Mouse (Mus musculus) myocyte (in vitro differentiated cells): ENCODE data around the gene Gtf3c1.

ENCODE experiments used
- CEBPB ChIP-seq: IDR thresholded peaks from 2 replicates; pipeline ENCODE4 v1.6.1; 2011; ENCODE audit warnings: mild to moderate bottlenecking, moderate library complexity; ENCODE audit not compliant: poor library complexity, insufficient read depth, severe bottlenecking
- E2F4 ChIP-seq: IDR thresholded peaks from one replicate; pipeline ENCODE4 v1.6.1; 2011; ENCODE audit warnings: mild to moderate bottlenecking, control low read depth, moderate library complexity; ENCODE audit not compliant: insufficient read depth
- MAX ChIP-seq: IDR thresholded peaks from one replicate; pipeline ENCODE4 v1.6.1; 2011; ENCODE audit warnings: low read depth, mild to moderate bottlenecking, control low read depth
- MYOD1 ChIP-seq, 3 experiments: IDR thresholded peaks; one replicate each; pipeline ENCODE4 v1.6.1; 2011; ENCODE audit warnings: control low read depth in 2 of 3, low read depth in 2 of 3, mild to moderate bottlenecking in 2 of 3, moderate library complexity in 1 of 3; ENCODE audit not compliant: insufficient read length in 2 of 3, control insufficient read depth in 1 of 3
- MYOG ChIP-seq, 3 experiments: IDR thresholded peaks; one replicate each; pipeline ENCODE4 v1.6.1; 2011; ENCODE audit warnings: control low read depth in 2 of 3, low read depth in 2 of 3, mild to moderate bottlenecking in 2 of 3; ENCODE audit not compliant: insufficient read length in 2 of 3, control insufficient read depth in 1 of 3, insufficient read depth in 1 of 3
- POLR2A ChIP-seq: IDR thresholded peaks from one replicate; pipeline ENCODE4 v1.6.1; 2011; ENCODE audit warnings: low read depth, mild to moderate bottlenecking, control low read depth, moderate library complexity; ENCODE audit not compliant: insufficient read length
- POLR2AphosphoS2 ChIP-seq: IDR thresholded peaks from one replicate; pipeline ENCODE4 v1.6.1; 2011; ENCODE audit warnings: low read depth, control low read depth; ENCODE audit not compliant: insufficient read length
- SRF ChIP-seq: IDR thresholded peaks from one replicate; pipeline ENCODE4 v1.6.1; 2011; ENCODE audit warnings: low read depth; ENCODE audit not compliant: control insufficient read depth, insufficient read length
- TCF12 ChIP-seq: IDR thresholded peaks from one replicate; pipeline ENCODE4 v1.6.1; 2011; ENCODE audit warnings: mild to moderate bottlenecking, control low read depth; ENCODE audit not compliant: poor library complexity, insufficient read depth, severe bottlenecking
- TCF3 ChIP-seq: IDR thresholded peaks from one replicate; pipeline ENCODE4 v1.6.1; 2011; ENCODE audit warnings: low read depth, control low read depth; ENCODE audit not compliant: insufficient read length
- USF1 ChIP-seq: IDR thresholded peaks from one replicate; pipeline ENCODE4 v1.6.1; 2011; ENCODE audit warnings: low read depth, mild to moderate bottlenecking, control low read depth, moderate library complexity

DNA sequence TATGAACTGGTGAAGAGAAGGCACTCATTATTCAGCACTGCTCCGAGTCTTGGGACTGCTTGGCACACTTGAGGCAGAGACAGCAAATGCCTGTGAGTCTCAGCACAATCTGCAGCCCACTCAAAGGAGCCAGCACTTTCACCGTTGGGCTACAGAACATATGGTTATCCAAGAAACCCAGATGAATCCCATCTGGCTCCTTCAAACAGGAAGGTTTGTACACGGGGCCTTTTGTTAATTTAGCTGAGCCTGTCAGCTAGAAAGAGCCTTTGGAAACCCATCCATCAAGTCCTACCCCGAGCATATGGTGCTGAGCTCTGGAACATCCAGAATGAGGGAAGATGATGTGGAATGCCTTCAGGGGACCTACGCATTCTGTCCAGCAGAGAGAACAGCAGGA lies 13.5 kb downstream of the Gtf3c1 start:
- TF ChIP-seq SRF (no peak), POLR2AphosphoS2 (no peak), POLR2A (no peak), TCF3 (no peak), TCF12 (no peak), USF1 (no peak), MYOG (IDR thresholded peaks at IDR 0.05; ENCODE audit: control insufficient read depth in 1 of 3, insufficient read depth in 1 of 3, insufficient read length in 2 of 3, low read depth in 2 of 3) (no peak), MAX (no peak), CEBPB (no peak), E2F4 (no peak), MYOD1 (IDR thresholded peaks at IDR 0.05; ENCODE audit: control insufficient read depth in 1 of 3, insufficient read length in 2 of 3, low read depth in 2 of 3) (no peak)
